Mouse (Mus musculus): Measurements from ENCODE around the gene Hsf2bp.

- TF ChIP-seq ZNF384 (IDR thresholded peaks at IDR 0.05; ENCODE audit: low read depth, low read length) (no peak), TAL1 (IDR thresholded peaks at IDR 0.05; ENCODE audit: low read length) (no peak), TCF12 (IDR thresholded peaks at IDR 0.05; ENCODE audit: low read depth, low read length) (no peak), EP300 (IDR thresholded peaks at IDR 0.05; ENCODE audit: low read depth in 1 of 2, low read length in 2 of 2) (no peak)
Observed at GRCm38 (mm10) chr17:31939292-31940060, 96.7 kb downstream of the Hsf2bp start.

Measured in MEL (cell line).